In genomic region chr16:35817255-35818089, GRCm38 (mm10) we compare ENCODE assay signal across 8 mouse cellular contexts. TPM values are rescaled to one million over a fixed set of nuclear protein-coding genes. Genes with fewer than 3 reads are reported as not detected.
DNase-seq lines count a peak whose midpoint lies in the region; ATAC-seq and TF ChIP-seq lines count a peak whose summit lies in the region.

No protein-coding gene starts in this region.

- TF ChIP-seq CTCF in CH12.LX (conservative IDR thresholded peaks at IDR 0.05 in 1 of 2, IDR thresholded peaks at IDR 0.05 in 1 of 2; ENCODE audit: low read depth in 2 of 2, low read length in 2 of 2) = peak; percentile 99 to 100
- peak; percentile 100 for TF ChIP-seq CTCF in liver, postnatal 0 days (IDR thresholded peaks at IDR 0.05; ENCODE audit: low read depth)

- 0 out of 4 replicates have a peak, but pooled peaks cover 0 to 2% of the 10 kb centered on the region in 2 experiments for H3K4me1 ChIP-seq in CH12.LX (ENCODE audit: control insufficient read depth in 1 of 2, insufficient read depth in 2 of 2)
- H3K4me1 ChIP-seq in forebrain, embryonic 12.5 days = no peaks in the 10 kb centered on the region
- H3K4me1 ChIP-seq in liver, postnatal 0 days (ENCODE audit: insufficient read depth) = no peaks in the 10 kb centered on the region

- H3K9ac ChIP-seq in CH12.LX (ENCODE audit: insufficient read depth, low read depth) = no peak overlapping the region
- H3K9ac ChIP-seq in forebrain, embryonic 12.5 days = no peak overlapping the region
- H3K9ac ChIP-seq in liver, postnatal 0 days (replicated peaks) = no peak overlapping the region

- no peaks in the 10 kb centered on the region for H3K27me3 ChIP-seq in CH12.LX (replicated peaks)
- no peaks in the 10 kb centered on the region for H3K27me3 ChIP-seq in forebrain, embryonic 12.5 days
- no peaks in the 10 kb centered on the region for H3K27me3 ChIP-seq in liver, postnatal 0 days (ENCODE audit: insufficient read depth, low read length)

- peak; percentile 100 for TF ChIP-seq RAD21 in CH12.LX (IDR thresholded peaks at IDR 0.05; ENCODE audit: low read depth, low read length)

- no peak overlapping the region for H3K27ac ChIP-seq in CH12.LX (ENCODE audit: insufficient read depth, low read depth)
- H3K27ac ChIP-seq in forebrain, embryonic 12.5 days = no peak overlapping the region
- no peak overlapping the region for H3K27ac ChIP-seq in liver, postnatal 0 days (ENCODE audit: low read depth)

- no peak overlapping the region for H3K4me2 ChIP-seq in CH12.LX (ENCODE audit: insufficient read depth, low read depth, poor library complexity, severe bottlenecking)
- no peak overlapping the region for H3K4me2 ChIP-seq in forebrain, embryonic 12.5 days
- no peak overlapping the region for H3K4me2 ChIP-seq in liver, postnatal 0 days (ENCODE audit: low read depth, low read length)

- no peaks in the 10 kb centered on the region for H3K79me2 ChIP-seq in CH12.LX (replicated peaks; ENCODE audit: control insufficient read depth, extremely low read depth, insufficient read depth, poor library complexity, severe bottlenecking)

- DNase-seq in CH12.LX (ENCODE audit: extremely low read depth) = peak; percentile 81
- DNase-seq in c-Kit-positive CD71-negative TER-119-negative erythroid progenitor cells, embryonic 14.5 days (ENCODE audit: low read depth) = peak; percentile 61
- peak; percentile 52 for DNase-seq in heart, postnatal 25 days (ENCODE audit: low spot score)
- DNase-seq in layer of hippocampus, adult 11-12 months (ENCODE audit: low spot score) = peak; percentile 84
- peak; percentile 88 for DNase-seq in liver, postnatal 0 days
- peak; percentile 56 for DNase-seq in testis, postnatal 14 days (ENCODE audit: low spot score)

- peak; percentile 88 for ATAC-seq in forebrain, embryonic 12.5 days (ENCODE audit: low FRiP score)
- peak; percentile 74 for ATAC-seq in liver, postnatal 0 days
- peak; percentile 92 for ATAC-seq in neutrophil, adult 5-6 weeks (ENCODE audit: extremely low read depth, insufficient number of reproducible peaks, low FRiP score, poor library complexity, severe bottlenecking)

- H3K9me3 ChIP-seq in CH12.LX (replicated peaks; ENCODE audit: low read length) = no peaks in the 10 kb centered on the region
- no peaks in the 10 kb centered on the region for H3K9me3 ChIP-seq in forebrain, embryonic 12.5 days
- H3K9me3 ChIP-seq in liver, postnatal 0 days (ENCODE audit: low read length) = no peaks in the 10 kb centered on the region

- no peak for TF ChIP-seq POLR2A in CH12.LX (IDR thresholded peaks at IDR 0.05; ENCODE audit: low read depth, low read length)

- dilution Hi-C loops in CH12.LX (cut with MboI; ENCODE audit: extremely low pct_ligation_motif_present, extremely low pct_unique_long_range_greater_than_20kb, low sequenced_read_pairs) = no loop called here

- TF ChIP-seq EP300 in CH12.LX (IDR thresholded peaks at IDR 0.05; ENCODE audit: low read length) = no peak
- TF ChIP-seq EP300 in liver, postnatal 0 days (IDR thresholded peaks at IDR 0.05; ENCODE audit: low read depth) = no peak

- in situ Hi-C loops in CH12.LX (cut with MboI; ENCODE audit: low pct_ligation_motif_present, low pct_unique_long_range_greater_than_20kb, low sequenced_read_pairs) = loop anchor here (5.0 kb wide), 2 partner anchors 40 to 85 kb away; no protein-coding TSS in a partner anchor

- WGBS in forebrain, embryonic 12.5 days = 40% methylated on average over 13 of the region's 13 CpGs
- 31% methylated on average over 13 of the region's 13 CpGs for WGBS in liver, postnatal 0 days (ENCODE audit: insufficient replicate concordance)

- intact Hi-C loops in heart, postnatal 25 days (cut with DNase I) = loop anchor here (1.0 to 10.0 kb wide), 4 partner anchors 83 to 760 kb away; partner anchors contain the start of gene Sema5b

- H3K36me3 ChIP-seq in CH12.LX (replicated peaks in 1 of 2; ENCODE audit: control insufficient read depth in 1 of 2, insufficient read depth in 1 of 2, low read length in 1 of 2) = peaks cover 28 to 85% of the 10 kb centered on the region in 2 experiments
- H3K36me3 ChIP-seq in forebrain, embryonic 12.5 days (replicated peaks) = peaks cover 23% of the 10 kb centered on the region
- H3K36me3 ChIP-seq in liver, postnatal 0 days (replicated peaks; ENCODE audit: insufficient read depth, low read length) = peaks cover 62% of the 10 kb centered on the region

- no peak overlapping the region for H3K4me3 ChIP-seq in CH12.LX (replicated peaks in 1 of 3; ENCODE audit: low read depth in 2 of 3, low read length in 2 of 3, poor library complexity in 1 of 3)
- H3K4me3 ChIP-seq in forebrain, embryonic 12.5 days (replicated peaks) = no peak overlapping the region
- H3K4me3 ChIP-seq in liver, postnatal 0 days (ENCODE audit: low read depth, low read length) = no peak overlapping the region

TF ChIP-seq in CH12.LX, 34 proteins besides CTCF, POLR2A, EP300 and RAD21:
- peak; percentile 19; the same call in 1 of the 2 replicates for TF ChIP-seq TCF12 (IDR thresholded peaks at IDR 0.05; ENCODE audit: low read depth, low read length)
- 0 out of 2 replicates have a peak, but pooled peaks have one; percentile 27 for TF ChIP-seq RCOR1 (conservative IDR thresholded peaks at IDR 0.05; ENCODE audit: low read depth, low read length)
- TF ChIP-seq SMC3 (IDR thresholded peaks at IDR 0.05; ENCODE audit: low read depth, low read length) = peak; percentile 100
- TF ChIP-seq ZMIZ1 (IDR thresholded peaks at IDR 0.05; ENCODE audit: low read depth, low read length) = no peak
- TF ChIP-seq MYC (IDR thresholded peaks at IDR 0.05; ENCODE audit: low read depth, low read length) = peak; percentile 61; the same call in 1 of the 2 replicates
- TF ChIP-seq MAZ (IDR thresholded peaks at IDR 0.05; ENCODE audit: low read depth, low read length) = peak; percentile 31; the same call in 1 of the 2 replicates
- peak; percentile 50; the same call in 1 of the 2 replicates for TF ChIP-seq MAX (IDR thresholded peaks at IDR 0.05; ENCODE audit: low read length)
- TF ChIP-seq NELFE (IDR thresholded peaks at IDR 0.05; ENCODE audit: low read depth, low read length) = peak; percentile 77; the same call in 1 of the 2 replicates
- TF ChIP-seq CHD1 (IDR thresholded peaks at IDR 0.05; ENCODE audit: low read depth, low read length) = no peak
- no peak for TF ChIP-seq JUND (conservative IDR thresholded peaks at IDR 0.05; ENCODE audit: low read depth, low read length)
- peak; percentile 59; the same call in 1 of the 2 replicates for TF ChIP-seq MEF2A (IDR thresholded peaks at IDR 0.05; ENCODE audit: borderline replicate concordance, low read depth, low read length)
- TF ChIP-seq IRF4 (IDR thresholded peaks at IDR 0.05; ENCODE audit: low read depth, low read length) = peak; percentile 43; the same call in 1 of the 2 replicates
- peak; percentile 49; the same call in 1 of the 2 replicates for TF ChIP-seq NRF1 (IDR thresholded peaks at IDR 0.05; ENCODE audit: low read depth, low read length)
- TF ChIP-seq SIN3A (IDR thresholded peaks at IDR 0.05; ENCODE audit: low read length) = 0 out of 2 replicates have a peak, but pooled peaks have one; percentile 39
- TF ChIP-seq ZC3H11A (IDR thresholded peaks at IDR 0.05; ENCODE audit: low read depth, low read length) = peak; percentile 98
- no peak for TF ChIP-seq E2F4 (IDR thresholded peaks at IDR 0.05; ENCODE audit: insufficient replicate concordance, low read depth, low read length)

RNA-seq across cellular contexts. Expression of gene Hspbap1, which starts 47.3 kb away (rescaled TPM):
- total RNA-seq in CH12.LX (2012; rRNA removed) (15.9 and 18.3 TPM in 2 replicates), CH12.LX (2014; rRNA removed) (12.1 and 13.6 TPM in 2 replicates)
- 15.3 and 17.6 TPM in 2 replicates for polyA plus RNA-seq in CH12.LX (2012; ENCODE audit: insufficient read length, low read depth)
- 20.2 and 22.2 TPM in 2 replicates for polyA plus RNA-seq in forebrain, embryonic 12.5 days (2016; fragmentation: Nextera tagmentation; extraction: Ambion mirVana)
- 1 to 10 TPM; 3.0 to 3.1 TPM for total RNA-seq in heart, postnatal 25 days (2021)
- 6.9 and 7.6 TPM in 2 replicates for polyA plus RNA-seq in liver, postnatal 0 days (2015; fragmentation: Nextera tagmentation; extraction: Ambion mirVana)
- 17.3 and 24.3 TPM in 2 replicates for total RNA-seq in neutrophil, adult 5-6 weeks (2017)

RNA-seq across cellular contexts. Expression of gene Dirc2, which starts 48.3 kb away (rescaled TPM):
- total RNA-seq in CH12.LX (2012; rRNA removed) (5.7 and 6.4 TPM in 2 replicates), CH12.LX (2014; rRNA removed) (6.8 and 7.3 TPM in 2 replicates)
- polyA plus RNA-seq in CH12.LX (2012; ENCODE audit: insufficient read length, low read depth) = 6.6 and 6.9 TPM in 2 replicates
- 22.7 and 23.3 TPM in 2 replicates for polyA plus RNA-seq in forebrain, embryonic 12.5 days (2016; fragmentation: Nextera tagmentation; extraction: Ambion mirVana)
- total RNA-seq in heart, postnatal 25 days (2021) = 10 to 100 TPM; 54.2 to 63.4 TPM
- polyA plus RNA-seq in liver, postnatal 0 days (2015; fragmentation: Nextera tagmentation; extraction: Ambion mirVana) = 5.7 and 6.2 TPM in 2 replicates
- 4.4 and 10.4 TPM in 2 replicates for total RNA-seq in neutrophil, adult 5-6 weeks (2017)

RNA-seq across cellular contexts. Expression of gene Parp14, which starts 53.9 kb away (rescaled TPM):
- total RNA-seq in CH12.LX (2012; rRNA removed) (5.5 and 6.0 TPM in 2 replicates), CH12.LX (2014; rRNA removed) (3.5 and 3.9 TPM in 2 replicates)
- 5.9 and 6.4 TPM in 2 replicates for polyA plus RNA-seq in CH12.LX (2012; ENCODE audit: insufficient read length, low read depth)
- polyA plus RNA-seq in forebrain, embryonic 12.5 days (2016; fragmentation: Nextera tagmentation; extraction: Ambion mirVana) = 0.15 and 0.28 TPM in 2 replicates
- 10 to 100 TPM; 11.6 to 11.8 TPM for total RNA-seq in heart, postnatal 25 days (2021)
- polyA plus RNA-seq in liver, postnatal 0 days (2015; fragmentation: Nextera tagmentation; extraction: Ambion mirVana) = 2.1 and 2.3 TPM in 2 replicates
- total RNA-seq in neutrophil, adult 5-6 weeks (2017) = 87.9 and 94.6 TPM in 2 replicates
